ENCODE assay signal across 10 mouse cellular contexts in the genomic region with DNA sequence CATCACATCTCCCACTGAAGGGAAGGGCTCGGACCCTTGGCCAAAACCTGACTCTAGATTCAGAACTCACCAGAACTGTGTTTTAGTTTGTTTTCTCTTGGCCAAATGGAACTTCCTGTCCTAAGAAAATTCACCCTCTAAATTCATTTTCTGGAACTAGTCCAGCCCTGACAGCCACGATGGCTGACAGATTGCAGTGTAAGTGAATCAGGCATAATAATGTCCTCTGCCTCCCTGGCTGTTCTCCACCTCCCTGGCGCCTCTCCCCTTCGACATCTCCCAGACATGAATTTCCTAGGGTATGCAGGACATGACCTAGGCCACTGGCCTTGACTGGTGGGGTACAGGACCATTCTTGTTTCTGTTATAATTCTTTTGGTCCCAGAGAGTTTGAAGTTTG. TPM values are rescaled to one million over a fixed set of nuclear protein-coding genes. Genes with fewer than 3 reads are reported as not detected.
DNase-seq lines count a peak whose midpoint lies in the region; ATAC-seq and TF ChIP-seq lines count a peak whose summit lies in the region.
"Had no signal": no experiment of that assay in that cellular context is flagged by ENCODE, and none has a peak within 500 bp of the region (broad histone marks: within the 10 kb centered on the region; RNA-seq: fewer than 3 reads in every experiment).

No protein-coding gene starts in this region.

- no peak overlapping the region for H3K27ac ChIP-seq in hindbrain, postnatal 0 days
- no peak overlapping the region for H3K27ac ChIP-seq in hindbrain, embryonic 14.5 days
- peak overlapping the region; percentile 34; the same call in 1 of the 2 replicates for H3K27ac ChIP-seq in embryonic fibroblast, embryonic 13.5 days (ENCODE audit: insufficient read depth, low read length)
- H3K27ac ChIP-seq in intestine, embryonic 16.5 days (ENCODE audit: low read length): peak overlapping the region; percentile 77
- 0 out of 2 replicates have a peak overlapping the region, but pooled peaks have one; percentile 14 for H3K27ac ChIP-seq in lung, postnatal 0 days (ENCODE audit: low read length)
- H3K27ac ChIP-seq in left cerebral cortex, adult 2 months: no peak overlapping the region

- peaks cover 66% of the 10 kb centered on the region for H3K36me3 ChIP-seq in hindbrain, postnatal 0 days (ENCODE audit: insufficient read depth, low read length)
- H3K36me3 ChIP-seq in hindbrain, embryonic 14.5 days (replicated peaks; ENCODE audit: control insufficient read depth, insufficient read depth): peaks cover 92% of the 10 kb centered on the region
- peaks cover 8% of the 10 kb centered on the region; the same call in 1 of the 2 replicates for H3K36me3 ChIP-seq in intestine, embryonic 16.5 days (ENCODE audit: control insufficient read depth, insufficient read depth, low read length)
- no peaks in the 10 kb centered on the region for H3K36me3 ChIP-seq in lung, postnatal 0 days (ENCODE audit: insufficient read depth, low read length)

- H3K4me2 ChIP-seq in hindbrain, postnatal 0 days (ENCODE audit: low read depth, low read length): no peak overlapping the region
- no peak overlapping the region for H3K4me2 ChIP-seq in hindbrain, embryonic 14.5 days (replicated peaks)
- H3K4me2 ChIP-seq in intestine, embryonic 16.5 days (ENCODE audit: low read depth, low read length): no peak overlapping the region
- H3K4me2 ChIP-seq in lung, postnatal 0 days (replicated peaks; ENCODE audit: low read depth, low read length): no peak overlapping the region

- intact Hi-C loops in left cerebral cortex, adult 2 months (cut with DNase I): no loop called here

- H3K4me3 ChIP-seq in hindbrain, postnatal 0 days (ENCODE audit: low read length): no peak overlapping the region
- no peak overlapping the region for H3K4me3 ChIP-seq in hindbrain, embryonic 14.5 days (replicated peaks; ENCODE audit: low read length)
- no peak overlapping the region for H3K4me3 ChIP-seq in embryonic fibroblast, embryonic 13.5 days (ENCODE audit: insufficient read depth, low read length)
- no peak overlapping the region for H3K4me3 ChIP-seq in intestine, embryonic 16.5 days (ENCODE audit: low read length)
- H3K4me3 ChIP-seq in lung, postnatal 0 days (ENCODE audit: low read depth, low read length): no peak overlapping the region
- no peak overlapping the region for H3K4me3 ChIP-seq in left cerebral cortex, adult 2 months

- H3K4me1 ChIP-seq in hindbrain, postnatal 0 days (ENCODE audit: insufficient read depth, low read length): no peaks in the 10 kb centered on the region
- no peaks in the 10 kb centered on the region for H3K4me1 ChIP-seq in hindbrain, embryonic 14.5 days (replicated peaks; ENCODE audit: control insufficient read depth, insufficient read depth, low read length)
- H3K4me1 ChIP-seq in embryonic fibroblast, embryonic 13.5 days (ENCODE audit: control insufficient read depth, insufficient read depth, low read length): peaks cover 10% of the 10 kb centered on the region; the same call in 1 of the 2 replicates
- peaks cover 18% of the 10 kb centered on the region for H3K4me1 ChIP-seq in intestine, embryonic 16.5 days (ENCODE audit: control insufficient read depth, insufficient read depth, low read length)
- peaks cover 4% of the 10 kb centered on the region; the same call in 1 of the 2 replicates for H3K4me1 ChIP-seq in lung, postnatal 0 days (ENCODE audit: insufficient read depth, low read depth, low read length)

- 54% methylated on average over 4 of the region's 4 CpGs for WGBS in hindbrain, postnatal 0 days
- WGBS in hindbrain, embryonic 14.5 days: 69% methylated on average over 4 of the region's 4 CpGs
- WGBS in intestine, embryonic 16.5 days: 53% methylated on average over 4 of the region's 4 CpGs
- WGBS in lung, postnatal 0 days: 47% methylated on average over 4 of the region's 4 CpGs

- H3K9me3 ChIP-seq in hindbrain, postnatal 0 days (ENCODE audit: low read length): no peaks in the 10 kb centered on the region
- H3K9me3 ChIP-seq in hindbrain, embryonic 14.5 days (ENCODE audit: control insufficient read depth, low read length): no peaks in the 10 kb centered on the region
- H3K9me3 ChIP-seq in intestine, embryonic 16.5 days (ENCODE audit: control insufficient read depth, low read length): no peaks in the 10 kb centered on the region
- H3K9me3 ChIP-seq in lung, postnatal 0 days (ENCODE audit: low read length): no peaks in the 10 kb centered on the region

- no peak for TF ChIP-seq POLR2A in embryonic fibroblast, embryonic 13.5 days (IDR thresholded peaks at IDR 0.05; ENCODE audit: low read depth, low read length)

- no peak for TF ChIP-seq EP300 in lung, postnatal 0 days (IDR thresholded peaks at IDR 0.05)

- peak; percentile 48 for DNase-seq in hindbrain, postnatal 0 days (ENCODE audit: low spot score)
- DNase-seq in hindbrain, embryonic 14.5 days (ENCODE audit: low spot score): no peak
- DNase-seq in lung, postnatal 0 days (ENCODE audit: low spot score): peak; percentile 60
- no peak for DNase-seq in frontal cortex, postnatal 10 days (ENCODE audit: low spot score in 2 of 2)
- DNase-seq in c-Kit-positive CD71-positive TER-119-positive erythroid progenitor cells, embryonic 14.5 days (ENCODE audit: low spot score): no peak
- no peak for DNase-seq in left cerebral cortex, adult 2 months (ENCODE audit: extremely low spot score in 1 of 2, low spot score in 2 of 2)
- DNase-seq: gastrocnemius, postnatal 25 days; liver, postnatal 0 days had no signal

- H3K9ac ChIP-seq in hindbrain, postnatal 0 days (replicated peaks; ENCODE audit: low read length): no peak overlapping the region
- no peak overlapping the region for H3K9ac ChIP-seq in hindbrain, embryonic 14.5 days
- H3K9ac ChIP-seq in intestine, embryonic 16.5 days (ENCODE audit: low read depth, low read length): 0 out of 2 replicates have a peak overlapping the region, but pooled peaks have one; percentile 5
- no peak overlapping the region for H3K9ac ChIP-seq in lung, postnatal 0 days (replicated peaks; ENCODE audit: low read depth)
- H3K9ac ChIP-seq: liver, postnatal 0 days had no signal

- ATAC-seq in hindbrain, postnatal 0 days: no peak
- no peak for ATAC-seq in hindbrain, embryonic 14.5 days (ENCODE audit: low FRiP score)
- ATAC-seq in intestine, embryonic 16.5 days: no peak; the same call in 1 of the 2 replicates
- ATAC-seq in lung, postnatal 0 days: peak; percentile 25; the same call in 1 of the 2 replicates
- ATAC-seq: liver, postnatal 0 days had no signal

- no peaks in the 10 kb centered on the region for H3K27me3 ChIP-seq in hindbrain, postnatal 0 days (ENCODE audit: insufficient read depth, low read length)
- H3K27me3 ChIP-seq in hindbrain, embryonic 14.5 days (ENCODE audit: control insufficient read depth, insufficient read depth, low read length): no peaks in the 10 kb centered on the region
- no peaks in the 10 kb centered on the region for H3K27me3 ChIP-seq in intestine, embryonic 16.5 days (replicated peaks; ENCODE audit: control insufficient read depth, insufficient read depth, low read length)
- H3K27me3 ChIP-seq in lung, postnatal 0 days (replicated peaks; ENCODE audit: insufficient read depth, low read length): no peaks in the 10 kb centered on the region

- TF ChIP-seq CTCF in hindbrain, postnatal 0 days (IDR thresholded peaks at IDR 0.05; ENCODE audit: low read depth): no peak
- TF ChIP-seq CTCF in embryonic fibroblast, embryonic 13.5 days (IDR thresholded peaks at IDR 0.05; ENCODE audit: borderline replicate concordance, insufficient read depth, low read length): no peak
- no peak for TF ChIP-seq CTCF in lung, postnatal 0 days (IDR thresholded peaks at IDR 0.05)
- TF ChIP-seq CTCF in left cerebral cortex, adult 2 months (IDR thresholded peaks at IDR 0.05): no peak

RNA-seq across cellular contexts. Expression of a gene that starts 32.0 kb away (rescaled TPM):
- 118 and 134 TPM in 2 replicates for total RNA-seq in hindbrain, postnatal 0 days (2014; rRNA removed)
- 90.9 and 91.1 TPM in 2 replicates for polyA plus RNA-seq in hindbrain, postnatal 0 days (2015; fragmentation: Nextera tagmentation; extraction: Ambion mirVana)
- polyA plus RNA-seq in hindbrain, embryonic 14.5 days (2014; fragmentation: Nextera tagmentation; extraction: Ambion mirVana): 115 and 118 TPM in 2 replicates
- 174 and 187 TPM in 2 replicates for polyA plus RNA-seq in embryonic fibroblast, embryonic 13.5 days (2011; ENCODE audit: insufficient read length, low read depth, missing spikeins)
- 64.7 and 70.5 TPM in 2 replicates for polyA plus RNA-seq in intestine, embryonic 16.5 days (2015; fragmentation: Nextera tagmentation; extraction: Ambion mirVana)
- 26.1 and 30.7 TPM in 2 replicates for polyA plus RNA-seq in lung, postnatal 0 days (2015; fragmentation: Nextera tagmentation; extraction: Ambion mirVana)
- 100 to 1,000 TPM; 183 to 186 TPM for total RNA-seq in left cerebral cortex, adult 2 months (2021)

Comparison
In these comparisons a context has a peak if more than half of its experiments do, and no peak if none do; other contexts are left out.
1. DNase-seq: peak in hindbrain, postnatal 0 days (single experiment) and lung, postnatal 0 days (single experiment); none in hindbrain, embryonic 14.5 days (single experiment), frontal cortex, postnatal 10 days (0 of 2), c-Kit-positive CD71-positive TER-119-positive erythroid progenitor cells, embryonic 14.5 days (single experiment) and left cerebral cortex, adult 2 months (0 of 2).
2. H3K27ac ChIP-seq: peak in embryonic fibroblast, embryonic 13.5 days (single experiment), intestine, embryonic 16.5 days (single experiment) and lung, postnatal 0 days (single experiment); none in hindbrain, postnatal 0 days (single experiment), hindbrain, embryonic 14.5 days (single experiment) and left cerebral cortex, adult 2 months (single experiment).